Mouse (Mus musculus): ENCODE measurements at regions not wholly inside any gene's neighbourhood (a gene's known extent, or its start where the extent isn't known, plus 50 kb on each side); places are given as distances from the start of the nearest gene placed in this dataset.

- TF ChIP-seq GATA1 (IDR thresholded peaks at IDR 0.05; ENCODE audit: borderline replicate concordance, low read length) (no peak), FLI1 (IDR thresholded peaks at IDR 0.05; ENCODE audit: low read length) (no peak)
Measured at GRCm38 (mm10) chr3:52861538-52861937, 155.5 kb downstream of the Cog6 start.

All from megakaryocyte, embryonic 14.5 days (primary cell).